Mouse (Mus musculus) cerebellum, adult 2 months (tissue): ENCODE measurements around the gene Baiap2l2.

Experiments used
- CTCF ChIP-seq: fragments of 200-500 bp; IDR thresholded peaks from 2 replicates; pipeline ENCODE4 v1.5.1; 2011; ENCODE audit warnings: low read depth, mild to moderate bottlenecking, control low read depth, low read length, moderate library complexity, borderline replicate concordance; ENCODE audit not compliant: insufficient read depth
- POLR2A ChIP-seq: fragments of 200-500 bp; IDR thresholded peaks from 2 replicates; pipeline ENCODE4 v1.6.1; 2011; ENCODE audit warnings: low read length, control low read depth, borderline replicate concordance; ENCODE audit not compliant: insufficient read depth

DNA sequence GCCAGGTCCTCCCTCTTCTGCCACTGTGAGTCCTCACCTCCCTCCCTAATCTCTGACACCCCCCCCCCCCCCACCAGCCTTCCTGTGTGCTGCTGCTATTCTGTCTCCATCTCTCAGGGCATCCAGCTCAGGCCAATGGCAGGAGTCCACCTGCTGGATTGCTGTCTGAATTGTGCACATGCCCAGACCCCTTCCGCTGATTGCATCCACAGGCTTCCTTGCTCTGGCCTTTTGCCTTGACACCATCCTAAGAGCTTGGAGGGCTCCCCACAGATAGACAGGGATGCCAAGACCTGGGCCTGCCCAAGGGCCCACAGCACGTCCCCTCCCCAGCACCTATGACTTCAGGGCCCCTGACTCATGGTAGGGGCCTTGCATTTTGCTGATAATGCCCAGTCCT lies 75.0 kb downstream of the Baiap2l2 start:
- TF ChIP-seq POLR2A (no peak), CTCF (no peak)
